Mouse (Mus musculus) lung, postnatal 0 days (tissue): ENCODE results near the gene Map3k7.

Source experiments
- CTCF ChIP-seq: IDR thresholded peaks from 2 replicates; pipeline ENCODE4 v1.5.1; 2016; ENCODE audit warnings: antibody characterized with exemption, mild to moderate bottlenecking
- EP300 ChIP-seq: IDR thresholded peaks from 2 replicates; pipeline ENCODE4 v1.6.1; 2016; ENCODE audit warnings: antibody characterized with exemption, mild to moderate bottlenecking, control low read depth

DNA sequence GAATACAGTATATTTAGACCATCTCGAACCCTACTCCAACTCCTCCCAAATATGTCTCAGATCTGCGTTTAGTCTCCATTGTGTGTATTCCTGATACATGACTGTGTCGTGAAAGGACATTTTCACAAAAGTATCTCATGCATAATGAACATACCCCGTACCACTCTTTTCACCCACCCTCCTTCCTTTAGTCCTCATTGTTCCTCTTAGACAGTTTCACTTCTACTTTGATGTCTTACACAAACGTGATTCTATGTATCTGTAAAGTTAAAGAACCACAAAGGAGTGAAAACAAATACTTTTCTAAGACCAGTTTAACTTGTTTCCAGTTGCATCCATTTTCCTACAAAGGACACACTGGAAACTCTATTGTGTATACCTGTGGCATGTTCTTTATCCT, 46.9 kb downstream of the Map3k7 start:
- TF ChIP-seq CTCF = no peak
- no peak for TF ChIP-seq EP300
